Mouse (Mus musculus) embryonic facial prominence, embryonic 14.5 days (tissue): Measurements from ENCODE around the gene Mum1. TPM values are rescaled to one million over a fixed set of nuclear protein-coding genes. Genes with fewer than 3 reads are reported as not detected.

Source experiments
- ATAC-seq: fragments of 200-750 bp; cut with Nextera tagmentation; 2 replicates; pipeline ENCODE4 v1.8.0; 2017; ENCODE audit warnings: low read depth, moderate number of reproducible peaks, moderate TSS enrichment
- DNase-seq: peaks from one replicate; pipeline ENCODE4 v3.0.0-alpha.2; 2015; ENCODE audit warnings: low spot score
- H3K27ac ChIP-seq: fragments of 300-500 bp; sonication (generic); replicated peaks from 2 replicates; pipeline ENCODE4 v1.5.1; 2014; ENCODE audit warnings: low read depth, mild to moderate bottlenecking, low read length, moderate library complexity
- H3K27me3 ChIP-seq: fragments of 300-500 bp; sonication (generic); replicated peaks from 2 replicates; pipeline ENCODE4 v1.6.1; 2014; ENCODE audit warnings: low read length; ENCODE audit not compliant: control insufficient read depth, insufficient read depth
- H3K36me3 ChIP-seq: fragments of 300-500 bp; sonication (generic); 2 replicates; pipeline ENCODE4 v1.6.1; 2014; ENCODE audit warnings: low read length, mixed read lengths; ENCODE audit not compliant: control insufficient read depth, insufficient read depth
- H3K4me1 ChIP-seq: fragments of 300-500 bp; sonication (generic); 2 replicates; pipeline ENCODE4 v1.6.1; 2014; ENCODE audit warnings: antibody characterized with exemption, low read length; ENCODE audit not compliant: control insufficient read depth, insufficient read depth
- H3K4me2 ChIP-seq: fragments of 300-500 bp; sonication (generic); 2 replicates; pipeline ENCODE4 v1.6.1; 2014; ENCODE audit warnings: low read depth, mild to moderate bottlenecking, low read length, moderate library complexity, mixed read lengths
- H3K4me3 ChIP-seq: fragments of 300-500 bp; sonication (generic); 2 replicates; pipeline ENCODE4 v1.5.1; 2014; ENCODE audit warnings: low read depth, mild to moderate bottlenecking, low read length
- H3K9ac ChIP-seq: fragments of 300-500 bp; sonication (generic); 2 replicates; pipeline ENCODE4 v1.6.1; 2014; ENCODE audit warnings: low read depth, mild to moderate bottlenecking, low read length, moderate library complexity, mixed read lengths
- H3K9me3 ChIP-seq: fragments of 300-500 bp; sonication (generic); 2 replicates; pipeline ENCODE4 v1.6.1; 2016; ENCODE audit warnings: low read length; ENCODE audit not compliant: control insufficient read depth
- WGBS: fragments of 180-500 bp; shearing (Covaris S2); extraction: QIAGEN DNeasy Blood & Tissue Kit; methylation state at CpG from one replicate; pipeline ENCODE4 v1.1.7; 2014; 5-methylcytosine and 5-hydroxymethylcytosine counted together
- polyA plus RNA-seq: library from polyadenylated mRNA; unstranded; fragments of >200 nt; fragmentation: Nextera tagmentation; extraction: Ambion mirVana; gene quantifications from 2 replicates; pipeline ENCODE4 v1.2.1, GENCODE M21; 2014

Gene Mum1
- polyA plus RNA-seq, 1 experiment from 2014 or later, result 52.1 TPM

DNA sequence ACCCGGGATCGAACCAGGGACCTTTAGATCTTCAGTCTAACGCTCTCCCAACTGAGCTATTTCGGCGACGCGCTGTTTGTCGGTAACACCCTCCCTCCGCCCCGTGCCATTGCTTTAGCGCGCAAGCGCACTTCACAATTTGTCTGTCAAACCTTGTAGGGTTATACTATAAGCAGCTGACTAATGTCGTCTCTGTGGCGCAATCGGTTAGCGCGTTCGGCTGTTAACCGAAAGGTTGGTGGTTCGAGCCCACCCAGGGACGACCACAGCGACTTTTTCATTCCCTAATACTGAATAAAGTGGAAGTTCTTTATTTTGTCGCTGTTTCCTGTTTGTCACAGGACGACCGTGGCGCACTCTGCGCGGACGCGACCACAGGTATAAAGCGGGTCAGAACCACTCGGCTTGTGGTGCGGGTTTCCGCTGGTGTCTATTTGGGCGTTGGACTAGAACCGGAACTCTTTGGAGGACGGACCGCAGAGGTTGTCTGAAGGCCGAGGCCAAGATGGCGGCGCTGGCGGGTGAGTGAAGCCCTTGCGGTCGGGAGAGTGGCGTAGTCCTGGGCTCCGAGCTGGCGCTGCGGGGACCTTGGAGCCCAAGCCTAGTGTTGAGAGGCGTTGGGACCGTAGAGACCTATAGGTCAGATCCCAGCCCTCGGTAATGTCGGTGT lies 22.9 kb downstream of the Mum1 start, which contains the start of gene Ndufs7:
Gene Ndufs7 (plus strand): TSS at position 151 of the 670 bp plus-strand sequence.
- ATAC-seq, result peak; percentile 94
- WGBS, result under 1% methylated on average over 53 of the region's 53 CpGs
- H3K27me3 ChIP-seq, result no peaks in the 10 kb centered on the region
- no peaks in the 10 kb centered on the region for H3K9me3 ChIP-seq
- peak within 1 kb of the TSS; percentile 83 for H3K27ac ChIP-seq
- peak within 1 kb of the TSS; percentile 71 for H3K4me2 ChIP-seq
- peak within 1 kb of the TSS; percentile 71 for H3K9ac ChIP-seq
- peaks cover 5% of the 10 kb centered on the region; the same call in 1 of the 2 replicates for H3K4me1 ChIP-seq
- DNase-seq, result peak; percentile 95
- H3K36me3 ChIP-seq, result peaks cover 25% of the 10 kb centered on the region
- peak within 1 kb of the TSS; percentile 70 for H3K4me3 ChIP-seq

DNA sequence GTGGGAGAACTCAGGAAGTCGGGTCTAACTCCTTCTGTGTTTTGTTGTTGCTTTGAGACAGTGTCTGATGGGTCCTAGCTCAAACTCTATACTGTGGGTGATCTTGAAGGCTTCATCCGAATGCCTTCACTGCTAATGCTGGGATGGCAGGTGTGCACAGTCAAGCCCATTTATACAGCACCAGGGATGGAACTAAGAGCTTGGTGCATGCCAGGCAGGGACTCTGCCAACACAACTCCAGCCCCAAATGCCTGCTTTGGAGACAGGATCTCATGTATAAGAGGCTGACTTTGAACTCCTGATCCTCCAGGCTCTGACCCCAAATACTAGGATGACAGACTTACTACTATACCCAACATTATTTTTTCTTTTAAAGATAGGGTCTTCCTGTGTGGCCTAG lies 23.8 kb downstream of the Mum1 start:
- peaks cover 5% of the 10 kb centered on the region; the same call in 1 of the 2 replicates for H3K4me1 ChIP-seq
- H3K4me3 ChIP-seq, result peak overlapping the region; percentile 70
- no peaks in the 10 kb centered on the region for H3K27me3 ChIP-seq
- peak overlapping the region; percentile 71 for H3K9ac ChIP-seq
- no peak overlapping the region for H3K27ac ChIP-seq
- peak overlapping the region; percentile 71 for H3K4me2 ChIP-seq
- 26% methylated on average over 2 of the region's 2 CpGs for WGBS
- DNase-seq (no peak), ATAC-seq (no peak)
- H3K9me3 ChIP-seq, result no peaks in the 10 kb centered on the region
- peaks cover 29% of the 10 kb centered on the region for H3K36me3 ChIP-seq

DNA sequence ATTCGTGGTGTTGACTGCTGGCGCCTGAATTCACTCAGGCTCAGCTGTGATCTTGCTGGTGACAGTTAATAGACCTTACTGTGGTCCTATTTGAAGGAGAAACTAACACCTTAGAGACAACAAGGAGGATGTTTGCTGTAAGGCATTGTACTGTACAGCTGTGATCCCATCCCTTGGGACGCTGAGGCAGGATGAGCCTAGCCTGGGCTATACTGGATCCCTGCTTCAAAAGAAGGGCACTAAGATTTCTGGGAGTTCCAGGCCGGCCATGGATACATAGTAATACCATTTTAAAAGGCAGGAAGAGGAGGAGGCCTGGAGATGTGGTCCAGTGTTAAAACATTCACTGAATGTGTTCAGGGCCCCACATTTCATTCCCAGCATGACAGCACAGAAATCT lies 24.3 kb downstream of the Mum1 start:
- Histone ChIP-seq H3K27ac (no peak overlapping the region), H3K27me3 (no peaks in the 10 kb centered on the region), H3K9me3 (no peaks in the 10 kb centered on the region), H3K36me3 (peaks cover 34% of the 10 kb centered on the region), H3K4me3 (peak overlapping the region; percentile 70; the same call in 1 of the 2 replicates), H3K9ac (no peak overlapping the region), H3K4me1 (0 out of 2 replicates have a peak, but pooled peaks cover 2% of the 10 kb centered on the region), H3K4me2 (no peak overlapping the region; the same call in 1 of the 2 replicates)
- DNase-seq (no peak), ATAC-seq (no peak)
- WGBS, result 80% methylated on average over 4 of the region's 4 CpGs

DNA sequence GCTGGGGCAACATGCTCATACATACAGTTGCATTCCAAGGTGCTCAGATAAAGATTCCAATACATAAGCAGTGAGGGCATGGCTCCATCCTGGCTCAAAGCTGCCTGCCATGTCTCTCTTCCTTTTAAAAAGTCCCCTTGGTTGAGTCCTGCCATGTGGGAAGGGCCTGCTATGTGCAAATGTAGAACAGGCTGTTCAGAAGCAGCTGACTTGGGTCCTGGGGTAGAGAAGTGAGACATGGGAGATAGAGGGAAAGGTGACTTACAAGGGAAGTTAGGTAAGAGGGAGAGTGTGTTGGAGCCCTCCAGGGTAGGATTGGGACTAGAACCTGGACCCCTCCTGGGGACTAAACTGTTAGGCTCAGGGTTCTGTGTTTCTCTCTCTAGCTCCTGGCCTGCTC lies 25.8 kb downstream of the Mum1 start:
- ATAC-seq, result no peak
- no peak for DNase-seq
- Histone ChIP-seq H3K27ac (no peak overlapping the region), H3K4me3 (no peak overlapping the region), H3K4me2 (no peak overlapping the region), H3K27me3 (no peaks in the 10 kb centered on the region), H3K4me1 (0 out of 2 replicates have a peak, but pooled peaks cover 2% of the 10 kb centered on the region), H3K9ac (no peak overlapping the region), H3K36me3 (peaks cover 48% of the 10 kb centered on the region), H3K9me3 (no peaks in the 10 kb centered on the region)

DNA sequence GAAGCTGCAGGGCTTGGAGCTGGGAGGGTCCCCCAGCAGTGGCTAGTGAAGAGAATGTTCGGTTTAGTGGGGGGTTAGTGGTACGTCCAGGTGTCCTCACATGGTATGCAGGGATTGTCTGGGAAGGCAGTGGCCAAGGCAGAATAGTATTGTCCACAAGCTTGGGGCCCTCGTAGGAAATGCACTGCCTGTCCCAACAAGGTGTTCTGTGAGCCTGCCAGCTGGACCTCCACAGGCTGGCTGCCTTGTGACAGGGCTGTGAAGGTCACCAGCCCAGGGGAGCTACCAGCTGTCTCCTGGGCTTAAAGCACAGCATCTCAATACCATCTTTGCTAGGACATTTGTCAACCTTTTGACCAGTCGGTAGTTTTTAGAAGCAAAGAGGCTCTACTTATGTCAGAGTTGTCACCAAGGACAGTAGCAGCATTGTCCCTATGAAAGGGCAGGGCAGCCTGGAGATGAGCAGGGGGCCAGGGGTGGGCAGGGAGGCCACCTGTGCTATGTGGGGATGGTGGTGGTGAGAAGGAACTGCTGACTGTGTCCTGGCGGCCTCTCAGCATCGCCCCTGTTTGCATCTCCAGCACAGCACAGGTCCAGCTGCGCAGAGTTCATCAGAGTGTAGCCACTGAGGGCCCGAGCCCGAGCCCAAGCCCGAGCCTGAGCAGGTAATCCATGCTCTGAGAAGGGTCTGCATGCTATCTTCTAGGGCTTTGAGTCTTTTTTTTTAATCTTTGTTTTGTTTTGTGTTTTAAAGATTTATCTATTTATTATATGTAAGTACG lies 26.4 kb downstream of the Mum1 start:
- H3K9me3 ChIP-seq, result no peaks in the 10 kb centered on the region
- H3K27ac ChIP-seq, result no peak overlapping the region
- 93% methylated on average over 11 of the region's 11 CpGs for WGBS
- H3K4me1 ChIP-seq, result 0 out of 2 replicates have a peak, but pooled peaks cover 2% of the 10 kb centered on the region
- H3K4me3 ChIP-seq, result no peak overlapping the region
- H3K36me3 ChIP-seq, result peaks cover 53% of the 10 kb centered on the region
- ATAC-seq, result no peak
- DNase-seq, result no peak
- H3K9ac ChIP-seq, result no peak overlapping the region
- no peaks in the 10 kb centered on the region for H3K27me3 ChIP-seq
- H3K4me2 ChIP-seq, result no peak overlapping the region

DNA sequence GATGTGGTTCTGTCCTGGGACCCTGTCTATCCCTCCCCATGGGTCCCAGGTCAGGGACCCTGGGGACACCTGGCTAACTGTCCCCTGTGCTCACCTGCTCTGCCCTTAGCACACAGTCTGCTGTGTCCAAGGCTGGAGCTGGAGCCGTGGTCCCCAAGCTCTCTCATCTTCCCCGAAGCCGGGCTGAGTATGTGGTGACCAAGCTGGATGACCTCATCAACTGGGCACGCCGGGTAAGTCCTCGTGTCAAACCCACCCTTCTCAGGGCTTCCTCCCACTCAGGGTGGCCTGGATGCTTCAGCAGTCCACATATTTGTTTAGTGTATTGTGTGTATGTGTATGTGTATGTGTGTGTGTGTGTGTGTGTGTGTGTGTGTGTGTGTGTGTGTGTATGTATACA lies 27.3 kb downstream of the Mum1 start:
- 82% methylated on average over 6 of the region's 6 CpGs for WGBS

DNA sequence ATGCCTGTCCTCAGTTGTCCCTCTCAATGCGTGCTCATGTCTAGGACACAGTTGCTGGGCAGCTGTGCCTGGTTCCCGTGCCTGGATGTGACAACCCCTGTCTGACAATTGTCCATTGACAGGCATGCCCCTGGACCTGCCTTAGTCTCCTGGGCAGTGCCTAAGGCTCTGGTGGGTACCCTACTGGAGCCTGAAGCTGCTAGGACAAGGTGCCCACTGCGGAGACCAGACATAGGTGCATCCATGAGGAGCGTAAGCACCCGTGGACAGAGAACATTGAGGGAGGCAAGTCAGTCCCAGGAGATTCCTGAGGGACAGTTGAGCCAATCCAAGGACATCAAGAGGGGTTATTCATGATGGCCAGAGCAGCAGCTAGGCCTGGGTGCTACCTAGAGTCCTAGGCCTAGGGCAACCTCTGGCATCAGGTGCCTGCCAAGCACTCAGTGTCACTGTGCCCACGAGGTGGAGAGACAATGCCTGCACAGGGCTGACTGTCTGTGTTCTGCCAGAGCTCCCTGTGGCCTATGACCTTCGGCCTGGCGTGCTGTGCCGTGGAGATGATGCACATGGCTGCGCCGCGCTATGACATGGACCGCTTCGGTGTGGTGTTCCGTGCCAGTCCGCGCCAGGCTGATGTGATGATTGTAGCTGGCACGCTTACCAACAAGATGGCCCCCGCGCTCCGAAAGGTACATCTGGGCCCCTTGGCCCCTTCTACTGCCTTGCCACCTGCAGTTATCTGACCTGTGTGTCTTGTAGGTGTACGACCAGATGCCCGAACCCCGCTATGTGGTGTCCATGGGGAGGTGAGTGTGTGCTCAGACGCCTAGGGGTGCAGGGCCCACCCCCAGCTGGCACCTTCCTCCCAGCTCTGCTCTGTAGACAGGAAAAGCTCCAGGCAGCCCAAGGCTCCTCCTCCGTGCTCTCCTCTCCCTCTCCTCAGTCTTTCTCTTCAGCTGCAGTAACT lies 28.4 kb downstream of the Mum1 start:
- no peaks in the 10 kb centered on the region for H3K27me3 ChIP-seq
- no peak for ATAC-seq
- WGBS, result 94% methylated on average over 22 of the region's 26 CpGs
- H3K36me3 ChIP-seq, result peaks cover 66% of the 10 kb centered on the region
- H3K4me1 ChIP-seq, result peaks cover 5% of the 10 kb centered on the region
- DNase-seq, result no peak
- H3K9ac ChIP-seq, result no peak overlapping the region
- H3K4me2 ChIP-seq, result no peak overlapping the region
- no peak overlapping the region for H3K4me3 ChIP-seq
- H3K27ac ChIP-seq, result no peak overlapping the region
- H3K9me3 ChIP-seq, result no peaks in the 10 kb centered on the region

More for the DNA sequence above, 27.3 kb downstream of the Mum1 start:
- no peak overlapping the region for H3K4me3 ChIP-seq
- no peaks in the 10 kb centered on the region for H3K9me3 ChIP-seq
- no peak overlapping the region; the same call in 1 of the 2 replicates for H3K9ac ChIP-seq
- 0 out of 2 replicates have a peak, but pooled peaks cover 2% of the 10 kb centered on the region for H3K4me1 ChIP-seq
- no peak overlapping the region for H3K27ac ChIP-seq
- DNase-seq (no peak), ATAC-seq (no peak)
- no peaks in the 10 kb centered on the region for H3K27me3 ChIP-seq
- peaks cover 62% of the 10 kb centered on the region for H3K36me3 ChIP-seq
- H3K4me2 ChIP-seq, result no peak overlapping the region
